Mouse (Mus musculus) layer of hippocampus, postnatal 14 days (tissue): ENCODE data around the gene Nsg1. TPM values are rescaled to one million over a fixed set of nuclear protein-coding genes. Genes with fewer than 3 reads are reported as not detected.

Experiments
- total RNA-seq, 2 experiments: library from RNA; stranded (reverse); gene quantifications; 2 replicates each; pipeline ENCODE4 v1.2.3; 2021

Gene Nsg1
- total RNA-seq, 2 experiments from 2014 or later: 561 to 567 TPM

Other genes with a start within 250 kb of the Nsg1 start
- 10 to 100 TPM; 36.8 to 38.3 TPM for gene Stx18, start 121.2 kb downstream of the Nsg1 start, total RNA-seq
- 10 to 100 TPM; 17.5 to 19.6 TPM for gene Zbtb49, start 60.5 kb upstream of the Nsg1 start, total RNA-seq
- 10 to 100 TPM; 11.4 to 12.9 TPM for gene Lyar, start 60.6 kb upstream of the Nsg1 start, total RNA-seq
- 10 to 100 TPM; 40.0 to 40.5 TPM for gene Tmem128, start 100.3 kb upstream of the Nsg1 start, total RNA-seq
- gene Otop1, start 116.1 kb upstream of the Nsg1 start, total RNA-seq: under 1 TPM in 1 of 2 experiments, not detected in 1; 0.17 TPM
- 1 to 10 TPM; 6.7 to 7.9 TPM for gene Drd5, start 159.5 kb upstream of the Nsg1 start, total RNA-seq